Comparison of ENCODE assay signal across 8 mouse cellular contexts in genomic region chr7:80215398-80215797, GRCm38 (mm10). TPM values are rescaled to one million over a fixed set of nuclear protein-coding genes. Genes with fewer than 3 reads are reported as not detected.
A peak's percentile ranks its signal among the peaks of the same experiment; 100 is the strongest.
DNase-seq lines count a peak whose midpoint lies in the region; TF ChIP-seq lines count a peak whose summit lies in the region.

No protein-coding gene starts in this region.

- no peaks in the 10 kb centered on the region; the same call in none of the 2 replicates for H3K36me3 ChIP-seq in testis, adult 2 months (ENCODE audit: control insufficient read depth, insufficient read depth, low read length)
- H3K36me3 ChIP-seq in midbrain, embryonic 10.5 days, result peaks cover 69% of the 10 kb centered on the region

- TF ChIP-seq POLR2A in testis, adult 2 months (IDR thresholded peaks at IDR 0.05; ENCODE audit: control insufficient read depth, low read depth, low read length), result no peak

- H3K4me1 ChIP-seq in testis, adult 2 months (ENCODE audit: control insufficient read depth, insufficient read depth, low read length), result no peaks in the 10 kb centered on the region
- H3K4me1 ChIP-seq in midbrain, embryonic 10.5 days, result peaks cover 13% of the 10 kb centered on the region

- no peak overlapping the region for H3K4me3 ChIP-seq in testis, adult 2 months (ENCODE audit: control insufficient read depth, low read depth, low read length)
- no peak overlapping the region for H3K4me3 ChIP-seq in midbrain, embryonic 10.5 days

- peak; percentile 78; the same call in 1 of the 2 replicates for TF ChIP-seq CTCF in testis, adult 2 months (IDR thresholded peaks at IDR 0.05; ENCODE audit: control insufficient read depth, insufficient read depth, insufficient replicate concordance, low read depth, low read length)

- intact Hi-C loops in gastrocnemius, postnatal 14 days (cut with DNase I; ENCODE audit: low total_unique reads), result no loop called here
- intact Hi-C loops in left cerebral cortex, postnatal 36 days (cut with DNase I), result loop anchor here (2.0 to 5.0 kb wide), 2 partner anchors 58 to 75 kb away; no protein-coding TSS in a partner anchor

- no peaks in the 10 kb centered on the region for H3K9me3 ChIP-seq in midbrain, embryonic 10.5 days (replicated peaks)

- DNase-seq in testis, postnatal 14 days (ENCODE audit: low spot score), result no peak
- DNase-seq in embryo, embryonic 10 days (ENCODE audit: low spot score), result peak; percentile 85
- DNase-seq in gastrocnemius, postnatal 14 days, result peak; percentile 68
- peak; percentile 89 for DNase-seq in induced T-regulatory cell, adult 2 months (ENCODE audit: low read depth)
- DNase-seq in left cerebral cortex, postnatal 36 days (ENCODE audit: low spot score in 2 of 2), result peak; percentile 60 to 62
- peak; percentile 76 for DNase-seq in midbrain, embryonic 10.5 days (ENCODE audit: low spot score)
- DNase-seq in skeletal muscle tissue, adult 2 months (ENCODE audit: low read depth, low spot score), result peak; percentile 47

- no peaks in the 10 kb centered on the region for H3K27me3 ChIP-seq in testis, adult 2 months (ENCODE audit: control insufficient read depth, insufficient read depth, low read length)
- H3K27me3 ChIP-seq in midbrain, embryonic 10.5 days (ENCODE audit: low read depth, poor library complexity, severe bottlenecking), result no peaks in the 10 kb centered on the region

- WGBS in midbrain, embryonic 10.5 days, result 19% methylated on average over 4 of the region's 4 CpGs

- H3K27ac ChIP-seq in testis, adult 2 months (ENCODE audit: control insufficient read depth, insufficient read depth, low read depth, low read length), result no peak overlapping the region
- peak overlapping the region; percentile 75 for H3K27ac ChIP-seq in midbrain, embryonic 10.5 days (replicated peaks)

RNA-seq across cellular contexts. Expression of gene Cib1, which starts 17.2 kb away (rescaled TPM):
- polyA plus RNA-seq in testis, adult 2 months (2012; rRNA removed), result 406 and 411 TPM in 2 replicates
- total RNA-seq in gastrocnemius, postnatal 14 days (2021), result 10 to 100 TPM in 1 of 2 experiments, 1 to 10 TPM in 1; 9.4 to 11.3 TPM
- 10 to 100 TPM; 21.7 to 21.8 TPM for total RNA-seq in left cerebral cortex, postnatal 36 days (2021)
- polyA plus RNA-seq in midbrain, embryonic 10.5 days (2016; fragmentation: Nextera tagmentation; extraction: Ambion mirVana), result 63.3 and 77.6 TPM in 2 replicates

RNA-seq across cellular contexts. Expression of gene Gdpgp1, which starts 17.3 kb away (rescaled TPM):
- polyA plus RNA-seq in testis, adult 2 months (2012; rRNA removed), result 1.7 and 1.8 TPM in 2 replicates
- 1 to 10 TPM; 1.1 to 1.5 TPM for total RNA-seq in gastrocnemius, postnatal 14 days (2021)
- 1 to 10 TPM; 6.0 to 6.6 TPM for total RNA-seq in left cerebral cortex, postnatal 36 days (2021)
- polyA plus RNA-seq in midbrain, embryonic 10.5 days (2016; fragmentation: Nextera tagmentation; extraction: Ambion mirVana), result 5.6 and 6.3 TPM in 2 replicates

RNA-seq across cellular contexts. Expression of gene Sema4b, which starts 28.8 kb away (rescaled TPM):
- 5.2 and 5.6 TPM in 2 replicates for polyA plus RNA-seq in testis, adult 2 months (2012; rRNA removed)
- total RNA-seq in gastrocnemius, postnatal 14 days (2021), result 1 to 10 TPM; 1.9 to 2.5 TPM
- total RNA-seq in left cerebral cortex, postnatal 36 days (2021), result 10 to 100 TPM; 16.9 to 19.1 TPM
- 12.6 and 16.5 TPM in 2 replicates for polyA plus RNA-seq in midbrain, embryonic 10.5 days (2016; fragmentation: Nextera tagmentation; extraction: Ambion mirVana)

RNA-seq across cellular contexts. Expression of gene Ttll13, which starts 30.8 kb away (rescaled TPM):
- polyA plus RNA-seq in testis, adult 2 months (2012; rRNA removed), result 361 and 376 TPM in 2 replicates
- under 1 TPM; 0.20 to 0.33 TPM for total RNA-seq in gastrocnemius, postnatal 14 days (2021)
- total RNA-seq in left cerebral cortex, postnatal 36 days (2021), result 1 to 10 TPM; 1.7 to 1.8 TPM
- polyA plus RNA-seq in midbrain, embryonic 10.5 days (2016; fragmentation: Nextera tagmentation; extraction: Ambion mirVana), result 0.68 and 0.94 TPM in 2 replicates

RNA-seq across cellular contexts. Expression of gene Ngrn, which starts 45.6 kb away (rescaled TPM):
- 10.1 and 10.3 TPM in 2 replicates for polyA plus RNA-seq in testis, adult 2 months (2012; rRNA removed)
- 10 to 100 TPM; 20.6 to 21.5 TPM for total RNA-seq in gastrocnemius, postnatal 14 days (2021)
- total RNA-seq in left cerebral cortex, postnatal 36 days (2021), result 10 to 100 TPM; 44.8 to 45.9 TPM
- polyA plus RNA-seq in midbrain, embryonic 10.5 days (2016; fragmentation: Nextera tagmentation; extraction: Ambion mirVana), result 44.8 and 48.9 TPM in 2 replicates

Comparison
In these comparisons a context has a peak if more than half of its experiments do, and no peak if none do; other contexts are left out.
1. RNA of gene Sema4b, which starts 28.8 kb away (total RNA-seq): 16.9 to 19.1 TPM in left cerebral cortex, postnatal 36 days; 1.9 to 2.5 TPM in gastrocnemius, postnatal 14 days; every median in the first group is over 4 times any median in the second.